Mouse (Mus musculus) gastrocnemius, postnatal 14 days (tissue): ENCODE measurements at regions not wholly inside any gene's neighbourhood (a gene's known extent, or its start where the extent isn't known, plus 50 kb on each side); places are given as distances from the start of the nearest gene placed in this dataset.

ENCODE experiments used
- DNase-seq: peaks from one replicate; pipeline ENCODE4 v3.0.0; 2021; ENCODE audit warnings: mixed read lengths
- intact Hi-C: fragments of 180-260 bp; cut with DNase I; formaldehyde crosslinking; loops from one replicate; pipeline ENCODE4 v1.15.1; 2025; ENCODE audit warnings: low total_unique reads

- intact Hi-C loops: no loop called here
- no peak for DNase-seq
Measured at GRCm38 (mm10) chr5:39337917-39338316, 417.4 kb downstream of the Hs3st1 start.

- no peak for DNase-seq
- intact Hi-C loops: no loop called here
Measured at GRCm38 (mm10) chr5:39336484-39336985, 418.7 kb downstream of the Hs3st1 start.

GRCm38 (mm10) chr5:39335321-39335720 lies 420.0 kb downstream of the Hs3st1 start:
- no peak for DNase-seq
- intact Hi-C loops: no loop called here

- DNase-seq: no peak
Measured at GRCm38 (mm10) chr5:39334241-39334640, 421.0 kb downstream of the Hs3st1 start.

GRCm38 (mm10) chr5:39325399-39325798 lies 429.9 kb downstream of the Hs3st1 start:
- no peak for DNase-seq
- intact Hi-C loops: no loop called here

More at GRCm38 (mm10) chr5:39334241-39334640, 421.0 kb downstream of the Hs3st1 start:
- intact Hi-C loops: no loop called here

GRCm38 (mm10) chr5:39316478-39316877 lies 438.8 kb downstream of the Hs3st1 start:
- intact Hi-C loops: no loop called here
- no peak for DNase-seq

GRCm38 (mm10) chr5:39311211-39311610 lies 434.6 kb upstream of the Clnk start:
- intact Hi-C loops: no loop called here
- no peak for DNase-seq

- intact Hi-C loops: no loop called here
Measured at GRCm38 (mm10) chr5:39305794-39306193, 429.2 kb upstream of the Clnk start.

GRCm38 (mm10) chr5:39292849-39293248 lies 416.2 kb upstream of the Clnk start:
- intact Hi-C loops: no loop called here
- no peak for DNase-seq

More at GRCm38 (mm10) chr5:39305794-39306193, 429.2 kb upstream of the Clnk start:
- DNase-seq: no peak

- DNase-seq: no peak
- intact Hi-C loops: no loop called here
Measured at GRCm38 (mm10) chr5:39281021-39281420, 404.4 kb upstream of the Clnk start.

- intact Hi-C loops: no loop called here
- DNase-seq: no peak
Measured at GRCm38 (mm10) chr5:39273710-39274385, 397.2 kb upstream of the Clnk start.

GRCm38 (mm10) chr5:39267106-39267505 lies 390.5 kb upstream of the Clnk start:
- no peak for DNase-seq
- intact Hi-C loops: no loop called here

- intact Hi-C loops: no loop called here
- DNase-seq: no peak
Measured at GRCm38 (mm10) chr5:39260721-39261190, 384.1 kb upstream of the Clnk start.

- no peak for DNase-seq
- intact Hi-C loops: no loop called here
Measured at GRCm38 (mm10) chr5:39257745-39258144, 381.1 kb upstream of the Clnk start.

GRCm38 (mm10) chr5:39252206-39252605 lies 375.6 kb upstream of the Clnk start:
- intact Hi-C loops: no loop called here
- no peak for DNase-seq

- no peak for DNase-seq
- intact Hi-C loops: no loop called here
Measured at GRCm38 (mm10) chr5:39251021-39251420, 374.4 kb upstream of the Clnk start.

GRCm38 (mm10) chr5:39219698-39220097 lies 343.1 kb upstream of the Clnk start:
- intact Hi-C loops: no loop called here
- DNase-seq: no peak

GRCm38 (mm10) chr5:39216326-39216725 lies 339.7 kb upstream of the Clnk start:
- DNase-seq: no peak
- intact Hi-C loops: no loop called here

- intact Hi-C loops: no loop called here
- no peak for DNase-seq
Measured at GRCm38 (mm10) chr5:39215016-39215415, 338.4 kb upstream of the Clnk start.

- intact Hi-C loops: no loop called here
- DNase-seq: no peak
Measured at GRCm38 (mm10) chr5:39212550-39212949, 335.9 kb upstream of the Clnk start.

GRCm38 (mm10) chr5:39198856-39199255 lies 322.2 kb upstream of the Clnk start:
- no peak for DNase-seq

More at GRCm38 (mm10) chr5:39198856-39199255, 322.2 kb upstream of the Clnk start:
- intact Hi-C loops: no loop called here
